Mouse (Mus musculus) bone marrow macrophage, adult 2 months (primary cell): ENCODE data around the gene Agps.

Experiments
- CTCF ChIP-seq: IDR thresholded peaks from 2 replicates; pipeline ENCODE4 v1.5.1; 2012; ENCODE audit warnings: low read depth, mild to moderate bottlenecking, low read length, moderate library complexity
- POLR2A ChIP-seq: IDR thresholded peaks from 2 replicates; pipeline ENCODE4 v1.6.1; 2012; ENCODE audit warnings: mild to moderate bottlenecking, low read depth, low read length, borderline replicate concordance

DNA sequence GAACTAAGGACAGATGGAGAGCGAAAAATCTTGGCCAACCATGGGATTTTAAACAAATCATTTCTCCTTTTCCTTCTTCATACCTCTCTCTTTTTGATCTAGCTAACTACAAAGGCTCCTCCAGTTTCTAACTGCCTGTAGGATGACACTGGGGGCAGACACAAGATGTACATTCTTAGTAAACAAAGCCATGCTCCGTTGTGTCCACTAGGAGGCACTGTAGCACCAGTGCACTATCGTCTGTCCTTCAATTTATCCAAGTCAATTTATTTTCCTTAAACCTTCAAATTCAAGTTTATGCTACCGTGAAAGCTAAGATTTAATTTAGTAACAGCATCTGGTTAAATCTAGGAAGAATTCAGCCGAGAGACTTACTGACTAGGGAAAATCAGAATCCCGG lies 45.9 kb upstream of the Agps start:
- no peak for TF ChIP-seq CTCF
- TF ChIP-seq POLR2A = no peak
